Comparison of ENCODE assay signal across 9 mouse cellular contexts in genomic region chr17:50993294-50993993, GRCm38 (mm10).
A peak's percentile ranks its signal among the peaks of the same experiment; 100 is the strongest.
DNase-seq lines count a peak whose midpoint lies in the region; ATAC-seq and TF ChIP-seq lines count a peak whose summit lies in the region.
"Had no signal": no experiment of that assay in that cellular context is flagged by ENCODE, and none has a peak within 500 bp of the region (broad histone marks: within the 10 kb centered on the region; RNA-seq: fewer than 3 reads in every experiment).

No protein-coding gene starts in this region.

- 84% methylated on average over 3 of the region's 3 CpGs for WGBS in stomach, embryonic 15.5 days
- WGBS in stomach, postnatal 0 days, result 79% methylated on average over 3 of the region's 3 CpGs
- 71% methylated on average over 3 of the region's 3 CpGs for WGBS in heart, embryonic 12.5 days

- no peak overlapping the region for H3K9ac ChIP-seq in stomach, embryonic 15.5 days
- no peak overlapping the region for H3K9ac ChIP-seq in stomach, postnatal 0 days (ENCODE audit: low read length)
- H3K9ac ChIP-seq in heart, embryonic 12.5 days, result no peak overlapping the region

- no peak for TF ChIP-seq EP300 in stomach, postnatal 0 days (optimal IDR thresholded peaks at IDR 0.05)

- no peak for TF ChIP-seq CTCF in stomach, postnatal 0 days (IDR thresholded peaks at IDR 0.05; ENCODE audit: low read depth)

- no peak for DNase-seq in stomach, postnatal 0 days (ENCODE audit: low spot score)
- DNase-seq in lung, postnatal 25 days (ENCODE audit: low spot score), result peak; percentile 66
- no peak for DNase-seq in right cerebral cortex, postnatal 14 days
- DNase-seq in right cerebral cortex, postnatal 36 days (ENCODE audit: low spot score in 2 of 2), result no peak
- DNase-seq: cerebellum, postnatal 10 days had no signal

- no peak overlapping the region for H3K27ac ChIP-seq in stomach, embryonic 15.5 days
- no peak overlapping the region for H3K27ac ChIP-seq in stomach, postnatal 0 days (replicated peaks)
- no peak overlapping the region for H3K27ac ChIP-seq in heart, embryonic 12.5 days (ENCODE audit: poor library complexity, severe bottlenecking)

- ATAC-seq in stomach, embryonic 15.5 days (ENCODE audit: insufficient read depth, low FRiP score, low read depth), result peak; percentile 50; the same call in 1 of the 2 replicates
- no peak for ATAC-seq in stomach, postnatal 0 days (ENCODE audit: low FRiP score, low TSS enrichment)
- ATAC-seq in heart, embryonic 12.5 days (ENCODE audit: insufficient number of reproducible peaks, low FRiP score), result peak; percentile 59
- ATAC-seq in cerebellum, adult (ENCODE audit: insufficient number of reproducible peaks, low FRiP score, low TSS enrichment), result no peak
- ATAC-seq: hindbrain, embryonic 16.5 days had no signal

- no peak overlapping the region for H3K4me3 ChIP-seq in stomach, embryonic 15.5 days (replicated peaks)
- no peak overlapping the region for H3K4me3 ChIP-seq in stomach, postnatal 0 days (ENCODE audit: low read depth, low read length)
- no peak overlapping the region for H3K4me3 ChIP-seq in heart, embryonic 12.5 days

- H3K4me1 ChIP-seq in stomach, embryonic 15.5 days, result no peaks in the 10 kb centered on the region
- H3K4me1 ChIP-seq in stomach, postnatal 0 days (replicated peaks; ENCODE audit: control insufficient read depth, insufficient read depth), result no peaks in the 10 kb centered on the region
- 0 out of 2 replicates have a peak, but pooled peaks cover 5% of the 10 kb centered on the region for H3K4me1 ChIP-seq in heart, embryonic 12.5 days (replicated peaks)

- no peaks in the 10 kb centered on the region for H3K36me3 ChIP-seq in stomach, embryonic 15.5 days
- H3K36me3 ChIP-seq in stomach, postnatal 0 days (ENCODE audit: control insufficient read depth, insufficient read depth, low read length), result no peaks in the 10 kb centered on the region
- H3K36me3 ChIP-seq in heart, embryonic 12.5 days, result no peaks in the 10 kb centered on the region

- no peaks in the 10 kb centered on the region for H3K27me3 ChIP-seq in stomach, embryonic 15.5 days (replicated peaks)
- no peaks in the 10 kb centered on the region for H3K27me3 ChIP-seq in stomach, postnatal 0 days (ENCODE audit: control insufficient read depth, insufficient read depth, low read length)
- H3K27me3 ChIP-seq in heart, embryonic 12.5 days (replicated peaks), result no peaks in the 10 kb centered on the region

- H3K4me2 ChIP-seq in stomach, embryonic 15.5 days, result no peak overlapping the region
- H3K4me2 ChIP-seq in stomach, postnatal 0 days (replicated peaks; ENCODE audit: low read depth), result no peak overlapping the region
- H3K4me2 ChIP-seq in heart, embryonic 12.5 days, result no peak overlapping the region

- H3K9me3 ChIP-seq in stomach, embryonic 15.5 days, result no peaks in the 10 kb centered on the region
- H3K9me3 ChIP-seq in stomach, postnatal 0 days (ENCODE audit: control insufficient read depth, low read length), result no peaks in the 10 kb centered on the region
- no peaks in the 10 kb centered on the region for H3K9me3 ChIP-seq in heart, embryonic 12.5 days (replicated peaks)

Comparison
In these comparisons a context has a peak if more than half of its experiments do, and no peak if none do; other contexts are left out.
1. ATAC-seq: peak in stomach, embryonic 15.5 days (single experiment) and heart, embryonic 12.5 days (single experiment); none in stomach, postnatal 0 days (single experiment) and cerebellum, adult (single experiment).